Mouse (Mus musculus): ENCODE results near the gene 4930432K21Rik. TPM values are rescaled to one million over a fixed set of nuclear protein-coding genes. Genes with fewer than 3 reads are reported as not detected.
A peak's percentile ranks its signal among the peaks of the same experiment; 100 is the strongest.

4930432K21Rik gene
- 1.00 and 1.1 TPM in 2 replicates for polyA plus RNA-seq (2016; fragmentation: Nextera tagmentation; extraction: Ambion mirVana)

GRCm38 (mm10) chr8:84147769-84148530 is at the start of gene 4930432K21Rik, which contains the start of gene Cc2d1a:
4930432K21Rik (plus strand) TSS chr8:84148025.
Cc2d1a (minus strand) TSS chr8:84147936.
- Histone ChIP-seq H3K4me3 (peak within 1 kb of the TSS; percentile 72), H3K27me3 (replicated peaks) (no peaks in the 10 kb centered on the region), H3K36me3 (peaks cover 19% of the 10 kb centered on the region), H3K9ac (peak within 1 kb of the TSS; percentile 87), H3K27ac (ENCODE audit: poor library complexity, severe bottlenecking) (no peak within 1 kb of the TSS), H3K4me2 (peak within 1 kb of the TSS; percentile 93), H3K4me1 (replicated peaks) (peaks cover 14% of the 10 kb centered on the region), H3K9me3 (replicated peaks) (no peaks in the 10 kb centered on the region)
- 17% methylated on average over 49 of the region's 49 CpGs for WGBS
- peak; percentile 91 for ATAC-seq (ENCODE audit: insufficient number of reproducible peaks, low FRiP score)

- no peak for ATAC-seq (ENCODE audit: insufficient number of reproducible peaks, low FRiP score)
- peaks cover 94% of the 10 kb centered on the region for H3K36me3 ChIP-seq
- H3K4me2 ChIP-seq = no peak overlapping the region
- no peak overlapping the region for H3K9ac ChIP-seq
- no peaks in the 10 kb centered on the region for H3K27me3 ChIP-seq (replicated peaks)
- WGBS = 91% methylated on average over 7 of the region's 7 CpGs
- peaks cover 12% of the 10 kb centered on the region for H3K4me1 ChIP-seq (replicated peaks)
- no peak overlapping the region for H3K4me3 ChIP-seq
- no peak overlapping the region for H3K27ac ChIP-seq (ENCODE audit: poor library complexity, severe bottlenecking)
- H3K9me3 ChIP-seq (replicated peaks) = no peaks in the 10 kb centered on the region
These were observed 49.4 kb upstream of the 4930432K21Rik start for GRCm38 (mm10) chr8:84098376-84098775.

- Histone ChIP-seq H3K9ac (no peak overlapping the region), H3K27me3 (replicated peaks) (no peaks in the 10 kb centered on the region), H3K4me3 (no peak overlapping the region), H3K27ac (ENCODE audit: poor library complexity, severe bottlenecking) (no peak overlapping the region), H3K9me3 (replicated peaks) (no peaks in the 10 kb centered on the region), H3K36me3 (peaks cover 61% of the 10 kb centered on the region), H3K4me1 (replicated peaks) (peaks cover 22% of the 10 kb centered on the region), H3K4me2 (no peak overlapping the region)
- WGBS = 90% methylated on average over 25 of the region's 25 CpGs
- no peak for ATAC-seq (ENCODE audit: insufficient number of reproducible peaks, low FRiP score)
These were observed 46.2 kb upstream of the 4930432K21Rik start for GRCm38 (mm10) chr8:84101476-84102270.

GRCm38 (mm10) chr8:84103601-84104000 is 44.2 kb upstream of the 4930432K21Rik start:
- peaks cover 42% of the 10 kb centered on the region for H3K36me3 ChIP-seq
- peaks cover 3% of the 10 kb centered on the region; the same call in 1 of the 2 replicates for H3K9me3 ChIP-seq (replicated peaks)
- H3K4me2 ChIP-seq = peak overlapping the region; percentile 82
- H3K27me3 ChIP-seq (replicated peaks) = no peaks in the 10 kb centered on the region
- peaks cover 22% of the 10 kb centered on the region for H3K4me1 ChIP-seq (replicated peaks)
- peak overlapping the region; percentile 73 for H3K4me3 ChIP-seq
- WGBS = 54% methylated on average over 3 of the region's 3 CpGs
- no peak overlapping the region for H3K27ac ChIP-seq (ENCODE audit: poor library complexity, severe bottlenecking)
- H3K9ac ChIP-seq = peak overlapping the region; percentile 82
- no peak for ATAC-seq (ENCODE audit: insufficient number of reproducible peaks, low FRiP score)

GRCm38 (mm10) chr8:84104221-84104620 is 43.6 kb upstream of the 4930432K21Rik start:
- WGBS = 0% methylated on average over 21 of the region's 29 CpGs
- Histone ChIP-seq H3K4me3 (peak overlapping the region; percentile 73), H3K27me3 (replicated peaks) (no peaks in the 10 kb centered on the region), H3K27ac (ENCODE audit: poor library complexity, severe bottlenecking) (peak overlapping the region; percentile 79), H3K4me1 (replicated peaks) (peaks cover 22% of the 10 kb centered on the region), H3K9ac (peak overlapping the region; percentile 82), H3K9me3 (replicated peaks) (peaks cover 3% of the 10 kb centered on the region; the same call in 1 of the 2 replicates), H3K4me2 (peak overlapping the region; percentile 82), H3K36me3 (peaks cover 36% of the 10 kb centered on the region)
- peak; percentile 86 for ATAC-seq (ENCODE audit: insufficient number of reproducible peaks, low FRiP score)

GRCm38 (mm10) chr8:84104697-84105609 is 42.9 kb upstream of the 4930432K21Rik start, which contains the start of gene Dcaf15:
Dcaf15 (minus strand) TSS chr8:84104768.
- Histone ChIP-seq H3K36me3 (peaks cover 28% of the 10 kb centered on the region), H3K4me2 (peak within 1 kb of the TSS; percentile 82), H3K4me1 (replicated peaks) (peaks cover 22% of the 10 kb centered on the region), H3K27ac (ENCODE audit: poor library complexity, severe bottlenecking) (peak within 1 kb of the TSS; percentile 79), H3K9ac (peak within 1 kb of the TSS; percentile 82), H3K27me3 (replicated peaks) (no peaks in the 10 kb centered on the region), H3K4me3 (peak within 1 kb of the TSS; percentile 73), H3K9me3 (replicated peaks) (peaks cover 3% of the 10 kb centered on the region; the same call in 1 of the 2 replicates)
- ATAC-seq (ENCODE audit: insufficient number of reproducible peaks, low FRiP score) = peak; percentile 96
- WGBS = 9% methylated on average over 42 of the region's 42 CpGs

GRCm38 (mm10) chr8:84105676-84106075 is 42.1 kb upstream of the 4930432K21Rik start:
- no peak overlapping the region for H3K9ac ChIP-seq
- no peaks in the 10 kb centered on the region for H3K27me3 ChIP-seq (replicated peaks)
- H3K36me3 ChIP-seq = peaks cover 23% of the 10 kb centered on the region
- H3K4me1 ChIP-seq (replicated peaks) = peaks cover 22% of the 10 kb centered on the region
- WGBS = 85% methylated on average over 2 of the region's 2 CpGs
- H3K4me2 ChIP-seq = no peak overlapping the region
- no peak overlapping the region for H3K27ac ChIP-seq (ENCODE audit: poor library complexity, severe bottlenecking)
- peaks cover 3% of the 10 kb centered on the region; the same call in 1 of the 2 replicates for H3K9me3 ChIP-seq (replicated peaks)
- no peak for ATAC-seq (ENCODE audit: insufficient number of reproducible peaks, low FRiP score)
- H3K4me3 ChIP-seq = no peak overlapping the region

GRCm38 (mm10) chr8:84106216-84107040 is 41.4 kb upstream of the 4930432K21Rik start:
- Histone ChIP-seq H3K27me3 (replicated peaks) (no peaks in the 10 kb centered on the region), H3K4me2 (no peak overlapping the region), H3K4me1 (replicated peaks) (peaks cover 22% of the 10 kb centered on the region), H3K27ac (ENCODE audit: poor library complexity, severe bottlenecking) (no peak overlapping the region), H3K36me3 (peaks cover 15% of the 10 kb centered on the region), H3K9ac (no peak overlapping the region), H3K4me3 (no peak overlapping the region), H3K9me3 (replicated peaks) (peaks cover 3% of the 10 kb centered on the region; the same call in 1 of the 2 replicates)
- WGBS = 96% methylated on average over 6 of the region's 6 CpGs
- no peak for ATAC-seq (ENCODE audit: insufficient number of reproducible peaks, low FRiP score)

- Histone ChIP-seq H3K4me3 (no peak overlapping the region), H3K4me2 (no peak overlapping the region), H3K27ac (ENCODE audit: poor library complexity, severe bottlenecking) (no peak overlapping the region), H3K36me3 (no peaks in the 10 kb centered on the region), H3K9ac (no peak overlapping the region), H3K27me3 (replicated peaks) (no peaks in the 10 kb centered on the region; the same call in 1 of the 2 replicates), H3K4me1 (replicated peaks) (peaks cover 4% of the 10 kb centered on the region; the same call in 1 of the 2 replicates), H3K9me3 (replicated peaks) (peaks cover 4% of the 10 kb centered on the region; the same call in 1 of the 2 replicates)
- no peak for ATAC-seq (ENCODE audit: insufficient number of reproducible peaks, low FRiP score)
- 84% methylated on average over 6 of the region's 6 CpGs for WGBS
These were observed 32.2 kb upstream of the 4930432K21Rik start for GRCm38 (mm10) chr8:84115646-84116045.

Measured in heart, embryonic 12.5 days (tissue).